Mouse (Mus musculus) heart, adult 2 months (tissue): ENCODE results near the gene Ap3d1. TPM values are rescaled to one million over a fixed set of nuclear protein-coding genes. Genes with fewer than 3 reads are reported as not detected.

Experiments
- DNase-seq, 2 experiments: peaks; one replicate each; pipeline ENCODE4 v3.0.0; 2021
- H3K27ac ChIP-seq: fragments of 200-600 bp; 2 replicates; pipeline ENCODE4 v1.8.1; 2022
- H3K27me3 ChIP-seq: fragments of 200-500 bp; 2 replicates; pipeline ENCODE4 v1.6.1; 2012; ENCODE audit warnings: mild to moderate bottlenecking, low read length, inconsistent platforms, mixed read lengths; ENCODE audit not compliant: control insufficient read depth, insufficient read depth
- H3K36me3 ChIP-seq: fragments of 200-500 bp; 2 replicates; pipeline ENCODE4 v1.6.1; 2012; ENCODE audit warnings: low read length, inconsistent platforms; ENCODE audit not compliant: control insufficient read depth, insufficient read depth
- H3K4me1 ChIP-seq: fragments of 200-500 bp; 2 replicates; pipeline ENCODE4 v1.6.1; 2011; ENCODE audit warnings: low read length; ENCODE audit not compliant: control insufficient read depth, insufficient read depth
- H3K4me3 ChIP-seq: fragments of 200-600 bp; 2 replicates; pipeline ENCODE4 v1.8.1; 2022
- H3K79me2 ChIP-seq: fragments of 200-500 bp; replicated peaks from 2 replicates; pipeline ENCODE4 v1.6.1; 2012; ENCODE audit warnings: mild to moderate bottlenecking, inconsistent platforms, low read length, moderate library complexity, mixed read lengths; ENCODE audit not compliant: control insufficient read depth, insufficient read depth
- H3K9ac ChIP-seq: fragments of 200-500 bp; 2 replicates; pipeline ENCODE4 v1.6.1; 2012; ENCODE audit warnings: low read depth, mild to moderate bottlenecking, control low read depth, inconsistent platforms, low read length, mixed read lengths
- CTCF ChIP-seq: fragments of 200-600 bp; IDR thresholded peaks from 2 replicates; pipeline ENCODE4 v1.8.1; 2022; ENCODE audit warnings: antibody characterized with exemption, mild to moderate bottlenecking, moderate library complexity
- EP300 ChIP-seq: fragments of 200-500 bp; IDR thresholded peaks from 2 replicates; pipeline ENCODE4 v1.6.1; 2011; ENCODE audit warnings: low read depth, low read length, control low read depth; ENCODE audit not compliant: insufficient read depth
- POLR2A ChIP-seq: fragments of 200-500 bp; IDR thresholded peaks from 2 replicates; pipeline ENCODE4 v1.6.1; 2011; ENCODE audit warnings: mild to moderate bottlenecking, low read depth, low read length, control low read depth; ENCODE audit not compliant: insufficient read depth
- WGBS: fragments of 180-500 bp; shearing (Covaris S2); methylation state at CpG from one replicate; pipeline ENCODE4 v1.1.7; 2018; 5-methylcytosine and 5-hydroxymethylcytosine counted together
- intact Hi-C: fragments of 180-260 bp; cut with DNase I; formaldehyde crosslinking; loops from one replicate; pipeline ENCODE4 v1.15.1; 2025
- long read RNA-seq: library from polyadenylated mRNA; stranded (forward); transcript quantifications from one replicate; pipeline ENCODE4 v2.0.0, GENCODE M21; 2021
- polyA plus RNA-seq: library from polyadenylated mRNA; depleted of rRNA; stranded (reverse); fragments of >200 nt; gene quantifications from 2 replicates; pipeline ENCODE4 v1.2.3, GENCODE M21; 2012; rRNA removed
- total RNA-seq, 2 experiments: library from RNA; stranded (reverse); gene quantifications; 2 replicates each; pipeline ENCODE4 v1.2.3; 2021

Ap3d1 gene
- total RNA-seq (10 to 100 TPM; 40.2 to 42.6 TPM), polyA plus RNA-seq (52.9 and 66.5 TPM in 2 replicates)
- long read RNA-seq, full-length matches to known transcripts = 11 of 21 reads
- long read RNA-seq, partial matches to known transcripts = 5 of 21 reads
- long read RNA-seq, other reads (novel, unspliced or antisense) = 5 of 21 reads

- Histone ChIP-seq H3K36me3 (peaks cover 3% of the 10 kb centered on the region; the same call in 1 of the 2 replicates), H3K27ac (peak within 1 kb of the TSS; percentile 92), H3K27me3 (no peaks in the 10 kb centered on the region), H3K79me2 (peaks cover 10% of the 10 kb centered on the region; the same call in 1 of the 2 replicates), H3K9ac (peak within 1 kb of the TSS; percentile 93), H3K4me3 (peak within 1 kb of the TSS; percentile 92), H3K4me1 (peaks cover 13% of the 10 kb centered on the region)
- intact Hi-C loops = loop anchor here (10.0 kb wide), 1 partner anchor 432 kb away; the partner anchor contains the start of gene Eef2
- WGBS = 2% methylated on average over 25 of the region's 25 CpGs
- TF ChIP-seq POLR2A (peak; percentile 80), EP300 (0 out of 2 replicates have a peak, but pooled peaks have one; percentile 62), CTCF (no peak)
- DNase-seq = peak; percentile 97 to 98
Observed at GRCm38 (mm10) chr10:80742180-80742978, at the start of gene Ap3d1. Gene Ap3d1, minus strand, starts transcription at chr10:80742264.

GRCm38 (mm10) chr10:80791476-80792174 lies 49.6 kb upstream of the Ap3d1 start:
- Histone ChIP-seq H3K27me3 (no peaks in the 10 kb centered on the region), H3K36me3 (no peaks in the 10 kb centered on the region), H3K9ac (peak overlapping the region; percentile 15; the same call in 1 of the 2 replicates), H3K4me1 (peaks cover 3% of the 10 kb centered on the region), H3K79me2 (no peaks in the 10 kb centered on the region), H3K4me3 (no peak overlapping the region), H3K27ac (peak overlapping the region; percentile 18; the same call in 1 of the 2 replicates)
- TF ChIP-seq POLR2A = no peak
- 0 out of 2 replicates have a peak, but pooled peaks have one; percentile 13 for TF ChIP-seq CTCF
- intact Hi-C loops = no loop called here
- DNase-seq = peak in 1 of 2 experiments; percentile 45
- 56% methylated on average over 33 of the region's 33 CpGs for WGBS

- Histone ChIP-seq H3K27me3 (no peaks in the 10 kb centered on the region), H3K4me3 (no peak overlapping the region), H3K4me1 (no peaks in the 10 kb centered on the region; the same call in 1 of the 2 replicates), H3K36me3 (no peaks in the 10 kb centered on the region), H3K79me2 (no peaks in the 10 kb centered on the region), H3K9ac (no peak overlapping the region), H3K27ac (no peak overlapping the region; the same call in 1 of the 2 replicates)
- TF ChIP-seq CTCF (no peak), EP300 (no peak), POLR2A (no peak)
- WGBS = 74% methylated on average over 19 of the region's 19 CpGs
- no peak for DNase-seq
- intact Hi-C loops = no loop called here
Observed at GRCm38 (mm10) chr10:80790761-80791404, 48.8 kb upstream of the Ap3d1 start.

GRCm38 (mm10) chr10:80787517-80787916 lies 45.5 kb upstream of the Ap3d1 start:
- WGBS = 47% methylated on average over 2 of the region's 2 CpGs
- Histone ChIP-seq H3K79me2 (no peaks in the 10 kb centered on the region), H3K4me3 (no peak overlapping the region; the same call in 1 of the 2 replicates), H3K27ac (peak overlapping the region; percentile 78), H3K36me3 (no peaks in the 10 kb centered on the region), H3K4me1 (no peaks in the 10 kb centered on the region; the same call in 1 of the 2 replicates), H3K9ac (peak overlapping the region; percentile 27; the same call in 1 of the 2 replicates), H3K27me3 (no peaks in the 10 kb centered on the region)
- intact Hi-C loops = no loop called here
- no peak for TF ChIP-seq CTCF
- TF ChIP-seq EP300 = peak; percentile 85; the same call in 1 of the 2 replicates
- DNase-seq = peak in 1 of 2 experiments; percentile 70

GRCm38 (mm10) chr10:80785963-80786362 lies 43.9 kb upstream of the Ap3d1 start:
- Histone ChIP-seq H3K27ac (no peak overlapping the region), H3K79me2 (no peaks in the 10 kb centered on the region), H3K4me1 (no peaks in the 10 kb centered on the region; the same call in 1 of the 2 replicates), H3K27me3 (no peaks in the 10 kb centered on the region), H3K36me3 (no peaks in the 10 kb centered on the region), H3K9ac (no peak overlapping the region), H3K4me3 (no peak overlapping the region)
- 85% methylated on average over 11 of the region's 11 CpGs for WGBS
- TF ChIP-seq CTCF (no peak), EP300 (no peak), POLR2A (no peak)
- no peak for DNase-seq
- intact Hi-C loops = no loop called here
